Mouse (Mus musculus) myocyte (in vitro differentiated cells): ENCODE measurements at regions not wholly inside any gene's neighbourhood (a gene's known extent, or its start where the extent isn't known, plus 50 kb on each side); places are given as distances from the start of the nearest gene placed in this dataset.

Experiments
- H3K27me3 ChIP-seq: one replicate; pipeline ENCODE4 v1.6.1; 2011; ENCODE audit not compliant: control insufficient read depth, insufficient read depth, insufficient read length
- H3K36me3 ChIP-seq: one replicate; pipeline ENCODE4 v1.6.1; 2011; ENCODE audit not compliant: control insufficient read depth, insufficient read depth
- H3K4me2 ChIP-seq: one replicate; pipeline ENCODE4 v1.6.1; 2011; ENCODE audit warnings: low read depth, control low read depth
- H3K4me3 ChIP-seq: one replicate; pipeline ENCODE4 v1.5.1; 2011; ENCODE audit warnings: mild to moderate bottlenecking, control low read depth, moderate library complexity
- H3K79me2 ChIP-seq: one replicate; pipeline ENCODE4 v1.6.1; 2011; ENCODE audit not compliant: control insufficient read depth, insufficient read depth
- H3ac ChIP-seq: one replicate; pipeline ENCODE4 v1.6.1; 2011; ENCODE audit not compliant: control insufficient read depth, insufficient read length
- CEBPB ChIP-seq: IDR thresholded peaks from 2 replicates; pipeline ENCODE4 v1.6.1; 2011; ENCODE audit warnings: mild to moderate bottlenecking, moderate library complexity; ENCODE audit not compliant: poor library complexity, insufficient read depth, severe bottlenecking
- E2F4 ChIP-seq: IDR thresholded peaks from one replicate; pipeline ENCODE4 v1.6.1; 2011; ENCODE audit warnings: mild to moderate bottlenecking, control low read depth, moderate library complexity; ENCODE audit not compliant: insufficient read depth
- MAX ChIP-seq: IDR thresholded peaks from one replicate; pipeline ENCODE4 v1.6.1; 2011; ENCODE audit warnings: low read depth, mild to moderate bottlenecking, control low read depth
- MYOD1 ChIP-seq, 3 experiments: IDR thresholded peaks; one replicate each; pipeline ENCODE4 v1.6.1; 2011; ENCODE audit warnings: control low read depth in 2 of 3, low read depth in 2 of 3, mild to moderate bottlenecking in 2 of 3, moderate library complexity in 1 of 3; ENCODE audit not compliant: insufficient read length in 2 of 3, control insufficient read depth in 1 of 3
- MYOG ChIP-seq, 3 experiments: IDR thresholded peaks; one replicate each; pipeline ENCODE4 v1.6.1; 2011; ENCODE audit warnings: control low read depth in 2 of 3, low read depth in 2 of 3, mild to moderate bottlenecking in 2 of 3; ENCODE audit not compliant: insufficient read length in 2 of 3, control insufficient read depth in 1 of 3, insufficient read depth in 1 of 3
- POLR2A ChIP-seq: IDR thresholded peaks from one replicate; pipeline ENCODE4 v1.6.1; 2011; ENCODE audit warnings: low read depth, mild to moderate bottlenecking, control low read depth, moderate library complexity; ENCODE audit not compliant: insufficient read length
- POLR2AphosphoS2 ChIP-seq: IDR thresholded peaks from one replicate; pipeline ENCODE4 v1.6.1; 2011; ENCODE audit warnings: low read depth, control low read depth; ENCODE audit not compliant: insufficient read length
- REST ChIP-seq: IDR thresholded peaks from one replicate; pipeline ENCODE4 v1.6.1; 2011; ENCODE audit warnings: mild to moderate bottlenecking, control low read depth, moderate library complexity; ENCODE audit not compliant: insufficient read depth, insufficient read length
- SRF ChIP-seq: IDR thresholded peaks from one replicate; pipeline ENCODE4 v1.6.1; 2011; ENCODE audit warnings: low read depth; ENCODE audit not compliant: control insufficient read depth, insufficient read length
- TCF12 ChIP-seq: IDR thresholded peaks from one replicate; pipeline ENCODE4 v1.6.1; 2011; ENCODE audit warnings: mild to moderate bottlenecking, control low read depth; ENCODE audit not compliant: poor library complexity, insufficient read depth, severe bottlenecking
- TCF3 ChIP-seq: IDR thresholded peaks from one replicate; pipeline ENCODE4 v1.6.1; 2011; ENCODE audit warnings: low read depth, control low read depth; ENCODE audit not compliant: insufficient read length
- USF1 ChIP-seq: IDR thresholded peaks from one replicate; pipeline ENCODE4 v1.6.1; 2011; ENCODE audit warnings: low read depth, mild to moderate bottlenecking, control low read depth, moderate library complexity

DNA sequence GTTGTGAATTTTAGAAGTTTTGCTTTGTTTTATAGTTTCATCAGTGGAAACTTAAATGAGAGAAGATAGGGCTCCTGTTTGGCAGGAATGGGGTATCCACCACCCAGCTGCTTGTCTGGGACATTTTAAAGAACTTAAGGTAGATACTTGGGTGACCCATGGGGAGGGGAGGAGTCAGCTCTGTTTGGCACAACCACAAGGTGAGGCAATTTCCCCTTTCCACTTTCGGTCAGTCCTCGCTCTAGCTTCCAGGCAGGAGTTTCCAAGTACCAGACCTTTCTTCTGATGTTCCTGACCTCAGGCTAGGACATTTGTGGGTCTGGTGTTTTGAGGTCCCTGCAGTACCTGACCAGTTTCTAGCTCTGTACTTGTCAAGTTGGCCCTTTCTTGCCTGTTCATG, 142.5 kb upstream of the Atp6ap2 start:
- no peaks in the 10 kb centered on the region for H3K27me3 ChIP-seq
- no peaks in the 10 kb centered on the region for H3K36me3 ChIP-seq
- H3K4me2 ChIP-seq: no peak overlapping the region
- TF ChIP-seq MAX: no peak
- H3K79me2 ChIP-seq: no peaks in the 10 kb centered on the region
- no peak overlapping the region for H3ac ChIP-seq
- H3K4me3 ChIP-seq: no peak overlapping the region

GRCm38 (mm10) chrX:12447962-12448361, 139.6 kb upstream of the Atp6ap2 start:
- no peak overlapping the region for H3ac ChIP-seq
- TF ChIP-seq REST: no peak
- TF ChIP-seq E2F4: no peak
- TF ChIP-seq MYOG (IDR thresholded peaks at IDR 0.05; ENCODE audit: control insufficient read depth in 1 of 3, insufficient read depth in 1 of 3, insufficient read length in 2 of 3, low read depth in 2 of 3): no peak
- no peak overlapping the region for H3K4me2 ChIP-seq
- no peak overlapping the region for H3K4me3 ChIP-seq
- no peaks in the 10 kb centered on the region for H3K36me3 ChIP-seq
- H3K79me2 ChIP-seq: no peaks in the 10 kb centered on the region
- no peaks in the 10 kb centered on the region for H3K27me3 ChIP-seq

DNA sequence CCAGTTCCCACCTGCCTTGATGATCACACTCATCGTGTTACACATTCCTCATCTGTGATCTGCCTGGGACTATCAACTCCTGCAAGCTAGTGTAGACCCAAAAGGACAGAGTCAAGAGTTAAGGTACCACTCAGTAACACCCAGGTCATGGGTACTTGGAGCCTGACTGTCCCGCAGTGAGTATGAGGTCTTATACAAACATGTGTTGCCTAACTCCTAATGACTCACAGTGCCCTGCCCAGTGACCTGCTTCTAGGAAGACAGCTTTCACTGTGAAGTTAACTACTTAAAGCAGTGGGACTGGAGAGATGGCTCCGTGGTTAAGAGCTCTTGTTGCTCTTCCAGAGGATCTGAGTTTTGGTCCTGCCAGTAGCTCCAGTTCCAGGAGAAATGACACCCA, 137.9 kb upstream of the Atp6ap2 start:
- no peaks in the 10 kb centered on the region for H3K27me3 ChIP-seq
- no peaks in the 10 kb centered on the region for H3K36me3 ChIP-seq
- TF ChIP-seq CEBPB (0 out of 2 replicates have a peak, but pooled peaks have one; percentile 44), REST (no peak)
- H3K79me2 ChIP-seq: no peaks in the 10 kb centered on the region
- no peak overlapping the region for H3K4me2 ChIP-seq
- no peak overlapping the region for H3K4me3 ChIP-seq
- H3ac ChIP-seq: no peak overlapping the region

- Histone ChIP-seq H3K4me3 (no peak overlapping the region), H3K79me2 (no peaks in the 10 kb centered on the region), H3ac (no peak overlapping the region), H3K36me3 (no peaks in the 10 kb centered on the region), H3K4me2 (no peak overlapping the region), H3K27me3 (no peaks in the 10 kb centered on the region)
- TF ChIP-seq REST: no peak
- no peak for TF ChIP-seq MYOD1 (IDR thresholded peaks at IDR 0.05; ENCODE audit: control insufficient read depth in 1 of 3, insufficient read length in 2 of 3, low read depth in 2 of 3)
Measured at GRCm38 (mm10) chrX:12452979-12453769, 134.4 kb upstream of the Atp6ap2 start.

DNA sequence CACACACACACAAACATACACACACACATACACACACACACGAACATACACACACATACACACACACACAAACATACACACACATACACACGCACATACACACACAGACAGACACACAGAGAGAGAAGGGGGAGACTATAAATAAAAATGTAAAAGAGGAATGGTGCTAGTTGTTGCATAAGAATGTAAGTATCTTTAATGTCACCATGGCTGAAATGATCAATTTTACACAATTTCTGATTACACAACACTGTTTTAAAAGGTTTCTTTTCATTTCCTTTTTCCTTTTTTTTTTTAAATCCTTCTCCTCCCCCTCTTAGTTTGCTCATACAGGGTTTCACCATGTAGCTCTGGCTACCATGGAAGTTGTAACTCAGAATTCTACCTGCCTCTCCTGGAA, 125.9 kb upstream of the Atp6ap2 start:
- Histone ChIP-seq H3ac (no peak overlapping the region), H3K36me3 (no peaks in the 10 kb centered on the region), H3K79me2 (no peaks in the 10 kb centered on the region), H3K27me3 (no peaks in the 10 kb centered on the region), H3K4me3 (no peak overlapping the region), H3K4me2 (no peak overlapping the region)
- TF ChIP-seq MAX (no peak), CEBPB (no peak), MYOD1 (IDR thresholded peaks at IDR 0.05; ENCODE audit: control insufficient read depth in 1 of 3, insufficient read length in 2 of 3, low read depth in 2 of 3) (no peak), POLR2A (no peak), E2F4 (no peak), TCF12 (no peak), TCF3 (no peak), MYOG (IDR thresholded peaks at IDR 0.05; ENCODE audit: control insufficient read depth in 1 of 3, insufficient read depth in 1 of 3, insufficient read length in 2 of 3, low read depth in 2 of 3) (no peak), SRF (no peak), REST (no peak), POLR2AphosphoS2 (no peak)

DNA sequence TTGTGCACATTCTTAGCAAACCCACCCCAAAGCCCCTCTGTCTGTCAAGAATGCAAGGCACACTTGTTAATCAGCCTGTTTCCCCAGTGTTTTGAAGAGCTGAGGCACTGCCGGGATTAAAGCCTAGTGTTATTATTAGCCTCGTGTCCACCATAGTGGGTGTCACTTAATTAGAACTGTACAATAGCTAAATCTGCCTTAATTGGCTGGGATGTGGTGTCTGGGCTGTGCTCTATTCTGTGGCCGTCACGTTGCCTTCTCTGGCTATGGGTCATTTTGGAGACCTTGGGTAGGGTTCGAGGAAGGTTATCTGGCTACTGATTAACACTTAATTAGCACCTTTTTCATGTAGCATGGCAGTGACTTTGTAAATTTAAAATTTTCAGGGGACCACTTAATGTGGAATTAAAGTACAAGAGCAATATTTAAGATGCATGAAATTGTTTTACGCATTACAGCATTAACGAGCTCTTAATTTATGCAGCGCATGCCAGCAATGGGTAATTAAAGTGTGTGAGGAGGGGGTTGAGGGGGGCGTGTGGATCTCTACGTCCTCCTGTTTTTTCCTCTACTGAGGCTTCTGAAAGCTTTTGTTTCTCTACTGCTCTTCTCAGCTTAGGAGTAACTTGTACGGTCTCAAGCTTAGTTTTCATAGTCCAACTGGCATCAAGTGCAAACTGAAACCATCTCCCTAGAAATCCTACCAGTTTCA, 124.5 kb upstream of the Atp6ap2 start:
- H3K4me3 ChIP-seq: no peak overlapping the region
- TF ChIP-seq CEBPB (no peak), MAX (no peak), SRF (no peak), USF1 (no peak), TCF12 (no peak), POLR2A (no peak), POLR2AphosphoS2 (no peak), E2F4 (no peak), TCF3 (no peak), MYOD1 (IDR thresholded peaks at IDR 0.05; ENCODE audit: control insufficient read depth in 1 of 3, insufficient read length in 2 of 3, low read depth in 2 of 3) (no peak), REST (no peak)
- H3ac ChIP-seq: no peak overlapping the region
- H3K4me2 ChIP-seq: no peak overlapping the region
- H3K36me3 ChIP-seq: no peaks in the 10 kb centered on the region
- no peaks in the 10 kb centered on the region for H3K27me3 ChIP-seq
- no peaks in the 10 kb centered on the region for H3K79me2 ChIP-seq
